Mouse (Mus musculus): ENCODE data around the gene Spatc1l.

Spatc1l gene

GRCm38 (mm10) chr10:76602690-76603089, 40.6 kb downstream of the Spatc1l start:
- no peak for DNase-seq

- no peak for DNase-seq
These were observed 50.4 kb downstream of the Spatc1l start for GRCm38 (mm10) chr10:76612473-76612872.
